Mouse (Mus musculus) brain, embryonic 14.5 days (tissue): ENCODE data around the gene Gpr137.

Source experiments
- CTCF ChIP-seq: fragments of 200-500 bp; IDR thresholded peaks from 2 replicates; pipeline ENCODE4 v1.5.1; 2012; ENCODE audit warnings: inconsistent platforms, mild to moderate bottlenecking, moderate library complexity, borderline replicate concordance; ENCODE audit not compliant: insufficient read depth, insufficient read length; ENCODE audit errors: extremely low read depth
- POLR2A ChIP-seq: fragments of 200-500 bp; IDR thresholded peaks from 2 replicates; pipeline ENCODE4 v1.6.1; 2012; ENCODE audit warnings: mild to moderate bottlenecking, inconsistent platforms, borderline replicate concordance; ENCODE audit not compliant: poor library complexity, insufficient read depth, insufficient read length, severe bottlenecking; ENCODE audit errors: extremely low read depth

DNA sequence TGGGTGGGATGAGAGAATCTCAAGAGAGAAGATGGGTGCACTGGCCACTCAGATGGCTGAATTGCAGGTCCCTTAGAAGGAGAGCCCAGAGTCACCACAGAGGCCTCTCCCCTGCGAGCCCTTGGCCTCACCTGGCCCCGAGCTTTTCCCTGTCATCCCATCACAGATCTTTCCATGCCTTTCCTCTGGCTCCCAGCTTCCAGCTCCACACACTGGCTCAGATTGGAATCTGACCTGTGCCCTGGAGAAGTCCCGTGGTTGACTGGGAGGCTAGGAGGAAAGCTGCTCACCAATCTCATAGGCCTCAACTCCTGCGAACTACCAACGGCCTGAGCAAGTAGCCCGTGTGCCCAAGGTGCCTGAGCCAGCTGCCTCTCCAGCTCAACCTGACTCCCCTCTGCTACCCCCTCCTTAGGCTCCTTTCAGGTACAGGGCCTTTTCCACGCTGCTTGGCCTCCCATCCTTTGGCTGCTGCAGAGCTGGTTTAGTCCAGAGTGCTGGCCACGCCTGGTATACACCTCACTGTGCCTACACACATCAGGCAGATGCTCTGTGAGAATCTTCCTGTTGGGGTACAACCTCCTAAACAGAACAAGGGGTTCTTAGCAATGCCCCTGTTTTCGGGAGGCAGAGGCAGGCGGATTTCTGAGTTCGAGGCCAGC lies 36.7 kb downstream of the Gpr137 start:
- TF ChIP-seq CTCF: no peak
- no peak for TF ChIP-seq POLR2A
